Mouse (Mus musculus) megakaryocyte, embryonic 14.5 days (primary cell): ENCODE measurements around the gene Ciao1.
"Not testable (repeated sequence)": the region's sequence is repeated elsewhere in the genome, so short reads cannot be mapped to it uniquely, and the experiment has no call there.

Experiments used
- FLI1 ChIP-seq: IDR thresholded peaks from 2 replicates; pipeline ENCODE4 v1.6.1; 2012; ENCODE audit warnings: low read length, inconsistent platforms, mixed read lengths
- GATA1 ChIP-seq: IDR thresholded peaks from 3 replicates; pipeline ENCODE4 v1.6.1; 2012; ENCODE audit warnings: mixed read lengths, low read length, inconsistent platforms, borderline replicate concordance

GRCm38 (mm10) chr2:127205936-127206335 lies 41.7 kb downstream of the Ciao1 start:
- TF ChIP-seq GATA1, FLI1: not testable (repeated sequence)
